Mouse (Mus musculus): ENCODE measurements around the gene Abhd17b.
"Not testable (repeated sequence)": the region's sequence is repeated elsewhere in the genome, so short reads cannot be mapped to it uniquely, and the experiment has no call there.

The Abhd17b gene

DNA sequence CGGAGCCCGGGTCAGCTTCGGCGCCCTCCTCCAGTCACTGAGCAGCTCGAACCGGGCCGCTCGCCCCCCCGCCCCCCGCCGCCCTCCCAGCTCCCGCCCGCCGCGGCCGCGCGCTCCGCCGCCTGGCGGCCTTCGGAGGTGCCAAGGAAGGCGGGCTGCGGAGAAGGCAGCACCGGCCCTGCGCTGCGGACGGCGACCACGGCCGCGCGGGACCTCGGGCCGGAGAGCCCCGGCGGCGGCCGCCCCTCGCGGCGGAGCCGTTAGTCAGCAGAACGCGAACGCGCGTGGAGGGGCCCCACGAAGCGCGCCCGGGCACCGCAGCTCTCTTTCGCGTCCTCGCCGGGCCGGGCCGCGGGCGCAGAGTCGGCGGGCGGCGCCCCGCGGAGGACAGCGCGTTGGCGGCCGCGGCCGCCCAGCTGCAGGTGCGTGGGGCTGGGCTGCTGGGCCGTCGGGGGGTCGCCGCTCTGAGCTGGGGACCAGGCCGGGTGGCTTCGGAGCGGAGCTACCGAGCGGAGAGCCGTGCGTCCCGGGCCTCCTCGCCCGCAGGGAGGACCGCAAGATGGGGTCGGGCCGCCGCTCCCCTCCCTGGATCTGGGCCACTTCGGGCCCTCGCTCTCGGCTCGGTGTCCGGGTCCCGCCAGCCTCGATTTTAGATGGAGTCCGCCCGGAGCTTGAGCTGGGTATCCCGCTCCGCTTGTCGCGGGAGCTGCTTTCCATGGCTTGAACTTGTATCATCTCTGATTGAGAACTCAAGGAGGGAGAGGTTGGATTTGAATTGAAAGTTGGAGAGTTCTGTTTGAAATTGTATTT, at the start of gene Abhd17b:
TSS of gene Abhd17b (plus strand) at position 14 of the 810 bp plus-strand sequence.
- no peak for DNase-seq

DNA sequence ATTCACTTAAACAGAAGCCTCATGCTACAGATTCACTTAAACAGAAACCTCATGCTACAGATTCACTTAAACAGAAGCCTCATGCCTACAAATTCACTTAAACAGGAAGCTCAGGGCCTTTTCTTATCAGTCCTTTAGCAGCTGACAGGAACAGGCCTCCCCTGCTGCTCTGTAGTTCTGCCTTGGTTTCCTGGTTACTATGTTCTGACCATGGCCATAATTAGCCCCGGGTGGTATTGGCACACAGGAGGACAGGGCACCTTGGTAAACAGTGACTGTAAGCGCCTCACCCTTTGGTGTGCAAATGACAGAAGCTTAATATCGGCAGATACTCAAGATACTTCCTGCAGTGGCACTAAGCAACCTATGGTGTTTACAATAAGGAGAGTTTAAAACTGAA, 49.1 kb upstream of the Abhd17b start:
- DNase-seq = no peak

DNA sequence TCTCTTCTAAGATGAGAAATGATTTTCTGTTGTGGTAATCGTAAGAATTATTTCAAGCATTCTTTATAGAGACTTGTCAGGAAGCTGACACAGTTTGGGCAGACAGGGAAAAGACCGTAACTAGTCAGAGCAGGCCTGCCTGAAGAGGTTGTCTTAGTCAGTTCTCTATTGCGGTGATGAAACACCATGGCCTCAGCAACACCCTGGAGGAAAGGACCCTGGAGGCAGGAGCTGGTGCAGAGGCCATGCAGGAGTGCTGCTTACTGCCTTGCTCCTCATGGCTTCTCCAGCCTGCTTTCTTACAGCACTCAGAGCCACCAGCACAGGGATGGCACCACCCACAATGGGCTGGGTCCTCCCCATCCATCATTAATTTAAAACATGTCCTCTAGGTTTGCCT, 47.7 kb upstream of the Abhd17b start:
- DNase-seq = no peak

DNA sequence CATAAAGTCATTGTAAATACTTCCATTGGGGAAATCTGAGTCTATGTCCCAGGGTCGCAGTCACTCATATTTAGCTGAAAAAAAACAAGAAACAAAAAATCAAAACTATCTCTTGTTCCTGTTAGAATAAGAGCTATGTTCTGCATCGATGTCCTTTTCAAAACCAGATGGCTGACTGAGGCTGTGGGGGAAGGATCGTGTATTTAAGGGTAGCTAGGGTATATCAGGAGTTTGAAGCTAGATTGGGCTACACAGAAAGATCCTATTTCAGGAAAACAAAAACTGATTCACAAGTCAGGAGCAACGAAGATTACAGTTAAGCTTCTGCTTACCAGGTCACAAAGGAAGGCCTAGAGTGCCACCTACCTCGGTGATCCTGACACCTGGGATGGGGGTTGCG, 42.7 kb upstream of the Abhd17b start:
- no peak for DNase-seq

DNA sequence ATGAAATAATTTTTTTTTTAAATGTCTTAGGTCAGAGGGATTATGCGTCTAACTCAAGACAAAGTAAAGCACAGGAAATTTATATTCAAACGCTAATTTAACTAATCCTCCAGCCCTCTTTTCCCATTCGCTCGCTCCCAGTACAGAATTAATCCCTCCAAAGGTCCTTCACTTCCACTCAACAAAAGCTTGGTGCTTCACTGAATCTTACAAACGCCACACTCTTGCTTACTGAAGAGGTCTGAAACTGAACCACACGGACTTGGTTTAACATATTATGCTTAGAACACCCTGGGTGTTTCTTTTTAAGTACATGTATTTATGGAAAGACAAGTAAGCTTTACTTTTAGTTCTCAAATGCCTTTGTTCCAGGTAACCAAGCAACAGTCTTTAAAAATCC, 41.7 kb upstream of the Abhd17b start:
- no peak for DNase-seq

DNA sequence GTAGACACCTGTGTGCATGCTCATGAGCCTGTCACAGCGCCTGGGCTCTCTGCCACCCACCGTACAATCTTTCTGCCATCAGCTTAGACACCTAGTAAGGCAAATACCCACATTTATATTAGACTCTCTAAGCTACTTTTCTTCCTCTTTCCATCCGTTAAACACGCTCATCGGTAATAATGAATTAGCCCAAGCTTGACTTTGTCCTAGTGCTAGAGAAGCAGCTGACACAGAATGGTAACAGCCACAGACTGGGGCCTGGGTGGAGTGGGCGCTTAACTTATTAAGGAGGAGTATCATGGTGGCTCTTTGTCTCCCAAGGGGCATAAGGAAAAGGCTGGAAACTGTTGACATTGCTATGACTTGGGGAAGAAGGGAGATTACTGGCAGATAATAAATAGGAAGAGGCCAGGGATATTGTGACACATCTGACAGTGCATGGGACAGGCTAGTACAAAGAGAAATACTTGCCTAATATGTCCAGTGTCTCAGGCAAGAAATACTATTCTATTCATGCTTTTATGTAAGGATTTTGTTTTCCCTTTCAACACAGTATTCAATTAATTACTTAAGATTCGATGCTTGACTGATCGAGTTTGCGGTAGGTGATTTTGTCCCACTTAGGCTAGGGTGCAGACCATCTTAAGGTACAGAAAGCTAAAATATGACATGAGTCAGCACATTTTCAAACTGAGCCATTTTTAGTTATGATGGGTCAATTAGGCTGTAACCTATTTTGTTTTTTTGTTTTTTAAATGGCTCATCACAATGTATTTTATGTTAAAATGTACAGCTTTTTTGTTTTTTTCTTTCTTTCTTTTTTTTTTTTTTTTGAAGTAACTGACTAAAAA, 41.0 kb upstream of the Abhd17b start:
- no peak for DNase-seq

DNA sequence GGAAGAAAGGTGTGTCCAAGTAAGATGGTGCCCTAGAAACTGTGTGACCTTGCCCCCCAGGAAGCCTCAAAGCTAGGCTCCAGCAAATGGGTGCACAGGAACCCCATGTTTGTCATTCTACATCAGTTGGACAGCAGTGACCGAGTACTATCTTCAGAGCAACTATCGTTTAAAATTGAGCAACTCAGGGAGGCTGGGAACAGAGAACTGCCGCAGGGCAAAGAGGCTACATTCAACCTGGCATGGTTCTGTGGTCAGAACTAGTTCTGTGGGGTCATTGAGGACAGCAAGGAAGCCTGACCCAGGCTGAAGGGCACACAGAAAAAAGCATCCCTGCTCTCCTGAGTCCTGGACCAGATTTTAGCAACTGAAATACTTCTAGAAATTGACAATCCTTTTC, 37.2 kb upstream of the Abhd17b start:
- no peak for DNase-seq

DNA sequence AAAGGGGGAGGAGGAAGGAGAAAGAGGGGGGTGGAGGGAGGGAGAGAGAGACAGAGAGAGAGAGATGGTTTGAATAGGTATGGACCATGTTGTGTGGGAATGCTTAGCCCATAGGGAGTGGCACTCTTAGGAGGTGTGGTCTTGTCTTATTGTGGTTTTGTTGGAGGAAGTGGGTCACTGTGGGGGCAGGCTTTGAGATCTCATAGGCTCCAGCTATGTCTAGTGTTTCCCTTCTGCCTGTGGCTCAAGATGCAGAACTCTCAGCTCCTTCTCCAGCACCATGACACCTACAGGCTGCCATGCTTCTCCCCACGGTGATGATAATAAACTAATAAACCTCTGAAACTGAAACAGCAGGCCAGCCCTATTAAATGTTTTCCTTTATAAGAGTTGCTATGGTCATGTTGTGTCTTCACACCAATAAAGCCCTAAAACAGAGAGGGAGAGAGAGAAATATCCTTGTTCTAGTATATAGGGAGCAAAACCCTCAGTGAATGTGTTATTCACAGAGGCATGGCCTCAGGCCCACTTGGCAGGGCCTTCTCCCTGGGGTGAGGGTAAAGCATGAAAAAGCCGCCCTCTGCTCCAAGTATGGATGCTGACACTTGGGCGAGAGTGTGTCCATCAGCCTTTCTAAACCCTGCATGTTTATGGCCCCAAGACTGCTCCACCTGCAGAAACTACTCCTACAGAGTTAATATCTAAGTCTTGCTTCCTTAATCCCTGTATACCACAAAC, 29.4 kb upstream of the Abhd17b start:
- DNase-seq = no peak

DNA sequence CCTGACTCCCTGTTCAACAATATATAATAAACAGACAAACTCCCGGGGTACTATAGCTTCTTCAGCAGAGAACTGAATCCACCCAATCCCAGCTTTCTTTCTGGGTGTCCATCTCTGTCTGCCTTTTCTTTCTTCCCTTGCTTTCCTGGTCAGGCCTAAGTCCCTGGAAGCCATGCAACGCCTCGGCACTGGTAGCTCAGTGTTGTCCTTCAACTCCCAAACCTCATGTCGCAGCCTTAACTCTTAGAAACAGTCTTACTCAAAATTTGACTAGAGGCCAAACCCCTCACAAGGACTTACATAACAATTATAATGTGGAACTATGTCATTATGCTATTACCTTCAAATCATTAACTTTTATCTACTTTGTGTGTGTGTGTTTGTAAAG, 28.8 kb upstream of the Abhd17b start:
- no peak for DNase-seq

DNA sequence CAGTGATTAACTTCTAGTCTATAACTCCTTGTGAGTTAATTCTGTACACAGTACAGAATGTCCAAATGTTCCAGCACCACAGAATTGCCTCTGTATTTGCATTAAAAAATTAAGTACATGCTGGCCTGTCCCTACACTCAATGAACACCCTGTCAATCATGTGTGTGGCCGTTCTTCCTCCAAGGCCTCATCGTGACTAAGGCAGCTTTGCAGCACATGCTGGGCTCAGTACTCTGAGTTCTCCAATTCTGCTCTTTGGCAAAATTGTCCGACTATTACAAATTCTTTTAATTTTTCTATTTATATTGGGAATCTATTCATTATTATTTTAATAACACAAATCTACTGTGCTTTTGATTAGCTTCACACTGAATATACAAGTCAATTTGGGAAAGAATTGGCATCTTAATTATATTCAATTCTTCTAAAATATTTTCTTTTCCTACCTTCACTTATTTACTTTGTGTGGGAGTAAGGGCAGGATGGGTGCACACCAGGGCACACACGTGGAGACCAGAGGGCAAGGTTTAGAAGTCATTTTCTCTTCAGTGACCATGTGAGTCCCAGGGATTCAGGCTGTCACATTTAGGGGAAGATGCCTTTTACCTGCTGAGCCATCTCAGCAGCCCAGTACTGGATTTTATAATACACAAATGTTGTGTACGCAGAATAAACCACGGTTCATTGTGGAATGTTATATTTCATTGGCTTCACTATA, 26.6 kb upstream of the Abhd17b start:
- no peak for DNase-seq

DNA sequence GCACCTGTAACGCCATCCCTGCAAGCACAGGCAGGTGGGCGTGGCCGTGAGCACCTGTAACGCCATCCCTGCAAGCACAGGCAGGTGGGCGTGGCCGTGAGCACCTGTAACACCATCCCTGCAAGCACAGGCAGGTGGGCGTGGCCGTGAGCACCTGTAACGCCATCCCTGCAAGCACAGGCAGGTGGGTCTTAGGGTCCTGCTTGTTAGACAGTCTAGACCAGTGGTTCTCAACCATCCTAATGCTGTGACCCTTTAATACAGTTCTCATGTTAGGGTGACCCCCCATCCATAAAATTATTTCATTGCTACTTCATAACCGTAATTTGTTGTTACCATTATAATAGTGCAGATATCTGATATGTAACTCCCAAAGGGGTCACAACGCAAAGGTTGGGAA, 24.5 kb upstream of the Abhd17b start:
- DNase-seq = not testable (repeated sequence)

DNA sequence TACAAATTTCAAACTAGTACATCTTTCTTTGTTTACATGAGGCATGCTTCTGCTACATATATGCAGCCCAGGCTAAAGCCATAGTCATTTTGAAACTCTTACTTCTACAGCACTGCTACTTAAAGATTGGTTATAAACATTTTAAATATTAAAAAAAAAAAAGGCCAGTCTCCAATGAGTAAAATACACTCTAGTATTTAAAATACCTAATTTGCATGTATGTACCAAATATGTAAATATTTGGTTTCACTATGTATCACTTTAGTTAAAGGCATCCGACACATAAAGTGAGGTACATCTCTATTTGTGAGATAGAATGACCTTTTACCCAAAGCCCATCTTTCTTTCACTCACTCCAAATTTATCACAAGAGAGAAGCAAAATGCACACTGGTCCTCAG, 24.0 kb upstream of the Abhd17b start:
- no peak for DNase-seq

DNA sequence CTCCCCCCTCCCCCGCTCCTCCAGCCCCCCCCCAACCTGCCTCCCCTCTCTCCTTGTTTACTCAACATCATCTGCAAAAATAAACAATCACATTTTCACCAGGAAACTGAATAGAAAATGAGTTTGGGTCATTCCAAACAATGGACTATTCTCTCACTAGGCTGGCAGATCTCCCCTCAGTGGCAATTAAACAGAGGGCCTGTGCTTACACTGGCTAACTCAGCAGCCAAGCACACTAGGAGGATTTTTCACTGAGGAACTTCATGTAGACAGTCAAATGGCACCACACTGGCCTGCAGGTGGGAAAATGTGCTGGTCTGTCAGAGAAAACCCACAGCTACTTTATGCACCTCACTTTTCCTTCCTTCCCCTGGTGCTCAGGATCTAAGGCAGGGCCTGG, 23.5 kb upstream of the Abhd17b start:
- no peak for DNase-seq

DNA sequence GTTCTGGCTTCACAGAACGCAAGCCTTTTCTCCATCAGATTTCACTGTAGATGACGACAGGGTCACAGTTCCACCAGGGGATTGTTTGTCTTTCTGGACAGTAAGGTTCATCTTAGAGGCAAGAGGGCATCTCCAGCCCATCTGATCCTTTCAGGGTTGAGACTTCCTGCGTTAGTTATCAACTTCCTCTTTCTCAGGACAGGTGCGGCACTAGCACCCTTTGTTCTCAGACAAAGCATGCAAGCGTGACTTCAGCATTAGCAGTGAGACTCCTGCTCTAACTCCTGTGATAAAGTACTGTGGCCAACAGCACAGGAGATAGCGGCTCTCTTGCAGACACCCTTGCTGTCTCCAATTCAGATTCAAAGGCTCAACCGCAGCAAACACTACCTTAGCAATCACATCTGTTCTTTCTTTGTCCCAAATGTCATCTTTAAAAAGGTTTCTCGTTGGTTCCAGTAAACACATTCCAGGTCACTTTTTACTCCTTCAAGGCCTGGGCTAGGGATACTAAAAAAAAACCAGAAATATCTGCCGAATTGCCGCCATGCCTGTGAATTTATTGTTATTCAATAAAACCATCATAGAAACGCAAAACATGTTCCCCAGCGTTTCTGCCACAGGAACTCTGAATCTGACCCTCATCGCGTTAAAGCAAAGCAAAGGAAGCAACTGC, 22.2 kb upstream of the Abhd17b start:
- DNase-seq = no peak

DNA sequence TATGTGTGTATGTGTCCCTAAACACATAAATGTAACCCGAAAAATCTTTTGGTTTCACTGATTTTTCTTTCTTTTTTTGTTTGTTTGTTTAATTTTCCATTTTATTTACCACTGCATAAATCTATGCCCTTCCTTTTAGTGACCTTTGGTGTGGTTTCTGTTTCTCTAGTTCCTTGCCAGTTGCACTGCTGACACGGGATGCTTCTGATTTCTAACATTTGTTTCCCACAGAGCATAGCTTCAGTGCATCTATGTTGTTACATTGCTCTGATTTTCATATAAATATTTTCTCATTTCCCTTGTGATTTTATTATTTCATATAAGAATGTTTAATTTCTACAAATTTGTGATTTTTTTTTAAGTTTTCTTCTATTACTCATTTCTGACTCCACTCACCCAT, 17.6 kb upstream of the Abhd17b start:
- no peak for DNase-seq

DNA sequence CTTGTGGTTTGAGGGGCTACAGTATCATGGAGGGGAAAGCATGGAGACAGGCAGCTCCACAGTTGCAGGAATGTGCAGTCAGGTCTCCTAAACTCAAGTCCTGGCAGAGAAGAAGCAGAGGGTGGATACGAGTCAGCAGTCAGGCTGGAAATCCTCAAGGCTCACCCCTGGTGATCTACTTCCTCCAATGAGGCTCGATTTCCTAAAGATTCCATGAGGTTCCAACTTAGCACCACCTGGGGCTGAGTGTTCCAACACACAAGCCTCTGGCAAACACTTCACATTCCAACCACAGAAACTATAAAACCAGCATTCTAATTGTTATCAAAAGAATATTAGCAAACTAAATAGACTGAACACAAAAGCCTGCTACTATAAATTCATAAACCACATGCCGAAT, 16.1 kb upstream of the Abhd17b start:
- no peak for DNase-seq

DNA sequence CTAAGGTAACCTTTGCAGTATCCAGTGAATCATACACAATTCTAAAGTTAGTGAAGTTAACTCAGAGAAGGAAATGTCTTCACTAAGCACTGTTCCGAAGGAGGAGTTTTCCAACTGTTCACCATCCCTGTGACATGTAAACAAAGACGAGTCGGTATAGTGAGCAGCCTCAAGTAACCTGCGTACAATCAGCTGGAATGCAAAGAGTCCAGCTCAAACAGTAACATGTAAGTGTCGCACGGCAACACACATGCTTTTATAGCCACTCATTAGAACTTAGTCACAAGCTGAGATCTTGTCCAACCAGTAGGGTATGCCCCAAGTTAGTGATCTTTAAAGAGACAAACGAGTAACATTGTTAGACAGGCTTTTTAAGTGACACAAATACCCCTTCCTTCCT, 15.3 kb upstream of the Abhd17b start:
- no peak for DNase-seq

DNA sequence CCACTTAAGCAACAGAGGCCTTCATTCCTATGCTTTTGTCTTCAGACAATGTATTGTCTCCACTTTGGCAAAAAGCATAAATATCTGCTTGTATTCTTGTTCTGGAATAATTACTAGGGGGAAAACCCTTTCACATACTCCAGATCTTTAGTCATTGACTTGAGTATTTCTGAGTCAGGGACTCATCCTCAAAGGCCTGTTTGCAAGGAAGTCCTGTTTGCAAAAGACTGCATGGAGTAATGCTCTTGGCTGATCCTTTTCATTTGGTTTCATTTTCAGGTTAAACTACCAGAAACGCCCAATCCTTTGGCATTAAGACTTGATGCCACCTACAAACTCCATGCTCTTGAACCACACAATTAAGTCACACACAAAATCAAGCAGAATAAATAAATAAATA, 9.1 kb upstream of the Abhd17b start:
- DNase-seq = no peak

DNA sequence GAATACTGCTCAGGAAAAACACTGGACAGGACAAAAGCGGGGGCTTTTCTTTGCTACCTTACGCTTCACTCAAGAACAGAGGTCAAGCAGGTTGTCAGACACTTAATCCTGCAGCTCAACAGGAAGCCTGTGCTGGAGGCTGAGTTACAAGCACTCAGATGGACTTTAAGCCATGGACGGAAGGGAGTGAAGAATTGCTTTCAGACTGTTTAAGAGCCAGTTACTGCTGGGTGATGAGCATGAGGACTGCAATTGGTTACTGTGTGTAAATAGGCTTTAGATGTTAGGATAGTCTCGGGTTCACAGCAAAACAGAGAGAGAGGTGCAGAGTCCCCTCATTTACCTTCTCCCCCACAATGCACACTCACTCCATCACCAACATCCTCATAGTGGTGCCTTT, 7.7 kb upstream of the Abhd17b start:
- DNase-seq = no peak

DNA sequence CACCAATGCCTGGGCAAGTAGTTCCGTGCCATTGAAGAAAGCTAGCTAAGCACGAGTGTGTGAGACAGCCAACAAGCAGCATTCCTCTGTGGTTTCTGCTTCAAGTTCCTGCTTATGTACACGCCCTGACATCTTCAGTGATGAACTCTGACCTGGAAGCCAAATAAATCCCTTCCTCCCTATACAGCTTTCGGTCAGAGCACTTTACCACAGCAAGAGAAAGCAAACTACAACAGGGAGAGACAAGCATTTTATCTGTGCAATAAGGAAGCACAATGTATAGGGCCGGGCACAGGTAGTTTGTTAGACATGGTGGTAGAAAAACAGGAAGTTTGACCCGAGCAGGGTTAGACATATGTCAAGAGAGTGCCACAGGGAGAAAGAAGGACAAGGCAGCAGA, 6.8 kb upstream of the Abhd17b start:
- DNase-seq = no peak

DNA sequence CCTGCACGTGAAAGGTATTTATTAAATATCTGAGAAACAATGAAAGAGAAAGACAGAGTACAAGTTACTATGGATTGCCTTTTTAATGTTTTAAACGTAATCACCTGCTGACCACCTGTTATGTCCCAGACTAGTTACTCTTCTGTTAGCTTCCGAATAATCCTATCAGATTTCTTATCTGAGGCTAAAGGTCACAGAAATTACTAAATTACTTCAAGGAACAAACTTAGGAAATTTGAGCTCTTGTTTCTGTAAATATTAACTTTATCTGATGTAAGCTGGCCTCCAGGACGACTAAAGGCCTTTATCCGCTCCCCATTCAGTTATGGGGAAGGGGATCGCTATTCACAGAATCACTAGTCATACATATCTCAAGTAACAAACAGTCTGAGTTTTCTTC, 1.3 kb upstream of the Abhd17b start:
- DNase-seq = no peak

All from right cerebral cortex, postnatal 25 days (tissue).